Mouse (Mus musculus) CH12.LX (cell line): Measurements from ENCODE around the gene Odf2l. TPM values are rescaled to one million over a fixed set of nuclear protein-coding genes. Genes with fewer than 3 reads are reported as not detected.

Experiments
- DNase-seq: peaks from one replicate; pipeline ENCODE4 v3.0.0-alpha.2; 2013; ENCODE audit errors: extremely low read depth
- H3K27ac ChIP-seq: 2 replicates; pipeline ENCODE4 v1.5.1; 2012; ENCODE audit warnings: low read depth, mild to moderate bottlenecking, control low read depth, moderate library complexity; ENCODE audit not compliant: insufficient read depth
- H3K27me3 ChIP-seq: replicated peaks from 2 replicates; pipeline ENCODE3; 2012; ENCODE audit warnings: inconsistent platforms
- H3K36me3 ChIP-seq, 2 experiments: replicated peaks in 1 of 2; 2 replicates each; pipeline versions ENCODE3 to v1.6.1; 2012; ENCODE audit warnings: inconsistent platforms in 1 of 2, low read length in 1 of 2, mild to moderate bottlenecking in 1 of 2, mixed read lengths in 1 of 2, moderate library complexity in 1 of 2; ENCODE audit not compliant: control insufficient read depth in 1 of 2, insufficient read depth in 1 of 2
- H3K4me1 ChIP-seq, 2 experiments: 2 replicates each; pipeline ENCODE4 v1.6.1; 2012; ENCODE audit warnings: inconsistent platforms in 1 of 2, moderate library complexity in 1 of 2; ENCODE audit not compliant: insufficient read depth in 2 of 2, control insufficient read depth in 1 of 2
- H3K4me2 ChIP-seq: 2 replicates; pipeline ENCODE4 v1.6.1; 2012; ENCODE audit warnings: low read depth, mild to moderate bottlenecking, control low read depth; ENCODE audit not compliant: poor library complexity, insufficient read depth, severe bottlenecking
- H3K4me3 ChIP-seq, 3 experiments: fragments of 150-350 bp in 1 of 3; sonication (generic) in 1 of 3; replicated peaks in 1 of 3; 2 replicates each; pipeline versions ENCODE3 to v1.5.1; 2011 to 2012; ENCODE audit warnings: low read depth in 2 of 3, low read length in 2 of 3, mild to moderate bottlenecking in 2 of 3, moderate library complexity in 2 of 3, control low read depth in 1 of 3, improper control_type of control experiment in 1 of 3, inconsistent platforms in 1 of 3, mixed read lengths in 1 of 3; ENCODE audit not compliant: poor library complexity in 1 of 3
- H3K79me2 ChIP-seq: replicated peaks from 2 replicates; pipeline ENCODE4 v1.6.1; 2012; ENCODE audit warnings: mild to moderate bottlenecking, moderate library complexity; ENCODE audit not compliant: control insufficient read depth, poor library complexity, insufficient read depth, severe bottlenecking; ENCODE audit errors: extremely low read depth
- H3K9ac ChIP-seq: 2 replicates; pipeline ENCODE4 v1.6.1; 2012; ENCODE audit warnings: low read depth, mild to moderate bottlenecking, control low read depth, moderate library complexity; ENCODE audit not compliant: insufficient read depth
- H3K9me3 ChIP-seq: replicated peaks from 2 replicates; pipeline ENCODE3; 2012; ENCODE audit warnings: low read length, inconsistent platforms, mixed read lengths
- BHLHE40 ChIP-seq: IDR thresholded peaks from 2 replicates; pipeline ENCODE4 v1.6.1; 2011; ENCODE audit warnings: mild to moderate bottlenecking, low read depth, low read length, improper control_type of control experiment
- CHD1 ChIP-seq: IDR thresholded peaks from 2 replicates; pipeline ENCODE4 v1.6.1; 2012; ENCODE audit warnings: low read depth, low read length, improper control_type of control experiment, inconsistent platforms
- CTCF ChIP-seq, 2 experiments: IDR thresholded peaks in 1 of 2; conservative IDR thresholded peaks in 1 of 2; 2 replicates each; pipeline ENCODE4 v1.5.1; 2011 to 2012; ENCODE audit warnings: low read depth in 2 of 2, low read length in 2 of 2, improper control_type of control experiment in 1 of 2, inconsistent platforms in 1 of 2, mild to moderate bottlenecking in 1 of 2, moderate library complexity in 1 of 2
- EP300 ChIP-seq: IDR thresholded peaks from 2 replicates; pipeline ENCODE4 v1.6.1; 2011; ENCODE audit warnings: low read length, improper control_type of control experiment
- ETS1 ChIP-seq: conservative IDR thresholded peaks from 2 replicates; pipeline ENCODE4 v1.6.1; 2012; ENCODE audit warnings: low read depth, mild to moderate bottlenecking, inconsistent platforms, low read length, improper control_type of control experiment, moderate library complexity
- HCFC1 ChIP-seq: IDR thresholded peaks from 2 replicates; pipeline ENCODE4 v1.6.1; 2012; ENCODE audit warnings: low read depth, mild to moderate bottlenecking, inconsistent platforms, low read length, improper control_type of control experiment
- JUN ChIP-seq: IDR thresholded peaks from 2 replicates; pipeline ENCODE4 v1.6.1; 2011; ENCODE audit warnings: low read depth, mild to moderate bottlenecking, low read length, improper control_type of control experiment, moderate library complexity; ENCODE audit not compliant: insufficient read depth
- JUND ChIP-seq: conservative IDR thresholded peaks from 2 replicates; pipeline ENCODE4 v1.6.1; 2011; ENCODE audit warnings: low read depth, low read length, improper control_type of control experiment
- MAFK ChIP-seq: IDR thresholded peaks from 2 replicates; pipeline ENCODE4 v1.6.1; 2011; ENCODE audit warnings: low read length, improper control_type of control experiment; ENCODE audit not compliant: insufficient replicate concordance
- MAX ChIP-seq: IDR thresholded peaks from 2 replicates; pipeline ENCODE4 v1.6.1; 2011; ENCODE audit warnings: low read length, improper control_type of control experiment
- MEF2A ChIP-seq: IDR thresholded peaks from 2 replicates; pipeline ENCODE4 v1.6.1; 2014; ENCODE audit warnings: low read depth, mild to moderate bottlenecking, inconsistent platforms, low read length, improper control_type of control experiment, borderline replicate concordance
- MYC ChIP-seq: IDR thresholded peaks from 2 replicates; pipeline ENCODE4 v1.6.1; 2011; ENCODE audit warnings: low read depth, mild to moderate bottlenecking, improper control_type of control experiment, low read length
- PAX5 ChIP-seq: IDR thresholded peaks from 2 replicates; pipeline ENCODE4 v1.6.1; 2012; ENCODE audit warnings: low read length, inconsistent platforms, mixed read lengths
- POLR2AphosphoS2 ChIP-seq: IDR thresholded peaks from 2 replicates; pipeline ENCODE4 v1.6.1; 2011; ENCODE audit warnings: low read depth, low read length, improper control_type of control experiment
- RAD21 ChIP-seq: IDR thresholded peaks from 2 replicates; pipeline ENCODE4 v1.6.1; 2011; ENCODE audit warnings: low read depth, mild to moderate bottlenecking, low read length, improper control_type of control experiment, moderate library complexity
- SMC3 ChIP-seq: IDR thresholded peaks from 2 replicates; pipeline ENCODE4 v1.6.1; 2011; ENCODE audit warnings: low read depth, low read length, improper control_type of control experiment
- USF1 ChIP-seq: IDR thresholded peaks from 2 replicates; pipeline ENCODE4 v1.6.1; 2014; ENCODE audit warnings: low read depth, mild to moderate bottlenecking, inconsistent platforms, low read length, improper control_type of control experiment
- dilution Hi-C: fragments of 300-500 bp; cut with MboI; formaldehyde crosslinking; loops from 2 replicates; pipeline ENCODE4 v1.14.3; 2020; ENCODE audit warnings: low sequenced_read_pairs; ENCODE audit not compliant: extremely low pct_unique_long_range_greater_than_20kb, extremely low pct_ligation_motif_present
- in situ Hi-C: fragments of 300-500 bp; cut with MboI; formaldehyde crosslinking; loops from 3 replicates; pipeline ENCODE4 v1.14.3; 2019; ENCODE audit warnings: low sequenced_read_pairs, low pct_ligation_motif_present, low pct_unique_long_range_greater_than_20kb, mixed read lengths
- polyA plus RNA-seq: library from polyadenylated mRNA; unstranded; fragments of >175 nt; gene quantifications from 2 replicates; pipeline ENCODE4 v1.2.1, GENCODE M21; 2012; ENCODE audit warnings: low read depth; ENCODE audit not compliant: insufficient read length
- total RNA-seq, 2 experiments: library from RNA; depleted of rRNA; stranded (reverse); fragments of 300-350 nt in 1 of 2; fragments of >200 nt in 1 of 2; gene quantifications; 2 replicates each; pipeline ENCODE4 v1.2.3; 2012 to 2014

Gene Odf2l
- total and polyA plus RNA-seq, 3 experiments, result 26.1 to 51.1 (median 39.1) TPM

- DNase-seq, result peak; percentile 26
- Histone ChIP-seq H3K4me2 (no peak overlapping the region), H3K36me3 (no peaks in the 10 kb centered on the region), H3K4me3 (no peak overlapping the region), H3K27ac (no peak overlapping the region), H3K27me3 (no peaks in the 10 kb centered on the region), H3K79me2 (no peaks in the 10 kb centered on the region), H3K4me1 (peaks cover 5 to 26% of the 10 kb centered on the region in 2 experiments; a peak in 3 of 4 replicates), H3K9ac (no peak overlapping the region), H3K9me3 (no peaks in the 10 kb centered on the region)
- dilution Hi-C loops, result no loop called here
- peak; percentile 20 to 62; a peak in 3 of 4 replicates for TF ChIP-seq CTCF (conservative IDR thresholded peaks at IDR 0.05 in 1 of 2, IDR thresholded peaks at IDR 0.05 in 1 of 2; ENCODE audit: low read depth in 2 of 2, low read length in 2 of 2)
- no peak for TF ChIP-seq MAFK
- TF ChIP-seq SMC3, result peak; percentile 58
- peak; percentile 51 for TF ChIP-seq RAD21
- in situ Hi-C loops, result no loop called here
These were observed 77.0 kb downstream of the Odf2l start for GRCm38 (mm10) chr3:145195240-145195923.

- dilution Hi-C loops (no loop called here), in situ Hi-C loops (no loop called here)
- H3K9ac ChIP-seq, result no peak overlapping the region
- H3K79me2 ChIP-seq, result no peaks in the 10 kb centered on the region
- H3K4me3 ChIP-seq, result no peak overlapping the region
- H3K9me3 ChIP-seq, result no peaks in the 10 kb centered on the region
- H3K4me1 ChIP-seq, result peaks cover 2 to 11% of the 10 kb centered on the region in 2 experiments; a peak in 2 of 4 replicates
- peak; percentile 73 for DNase-seq
- H3K36me3 ChIP-seq, result no peaks in the 10 kb centered on the region
- TF ChIP-seq JUND (peak; percentile 36; the same call in 1 of the 2 replicates), MEF2A (no peak), PAX5 (no peak), USF1 (no peak), HCFC1 (no peak), EP300 (peak; percentile 68; the same call in 1 of the 2 replicates), BHLHE40 (peak; percentile 56), POLR2AphosphoS2 (no peak), CTCF (conservative IDR thresholded peaks at IDR 0.05 in 1 of 2, IDR thresholded peaks at IDR 0.05 in 1 of 2; ENCODE audit: low read depth in 2 of 2, low read length in 2 of 2) (no peak), RAD21 (no peak), CHD1 (no peak), JUN (no peak), MYC (peak; percentile 79), MAX (peak; percentile 51; the same call in 1 of the 2 replicates), ETS1 (peak; percentile 68)
- TF ChIP-seq, all 38 proteins: peak for 6
- Histone ChIP-seq H3K4me2 (no peak overlapping the region), H3K27ac (no peak overlapping the region), H3K27me3 (no peaks in the 10 kb centered on the region)
These were observed 79.7 kb downstream of the Odf2l start for GRCm38 (mm10) chr3:145198050-145198449.

Other genes starting within 250 kb of the Odf2l start
- gene Clca4b, start 186.1 kb upstream of the Odf2l start, total RNA-seq (2012; rRNA removed), result not detected in 2 replicates
- gene Clca4b, start 186.1 kb upstream of the Odf2l start, total RNA-seq (2014; rRNA removed), result not detected in 2 replicates
- gene Clca4b, start 186.1 kb upstream of the Odf2l start, polyA plus RNA-seq, result not detected in 2 replicates
- 0.21 and 0.30 TPM in 2 replicates for gene Clca4a, start 143.5 kb upstream of the Odf2l start, total RNA-seq (2012; rRNA removed)
- gene Clca4a, start 143.5 kb upstream of the Odf2l start, total RNA-seq (2014; rRNA removed), result 0.47 and 0.51 TPM in 2 replicates
- gene Clca4a, start 143.5 kb upstream of the Odf2l start, polyA plus RNA-seq, result 0.29 and 0.47 TPM in 2 replicates
- gene Clca1, start 85.8 kb upstream of the Odf2l start, total RNA-seq (2012; rRNA removed), result 0.04 TPM in 2 replicates
- 0.05 and 0.30 TPM in 2 replicates for gene Clca1, start 85.8 kb upstream of the Odf2l start, total RNA-seq (2014; rRNA removed)
- gene Clca1, start 85.8 kb upstream of the Odf2l start, polyA plus RNA-seq, result 1.1 and 1.3 TPM in 2 replicates
- 0.04 and 0.13 TPM in 2 replicates for gene Clca2, start 19.1 kb upstream of the Odf2l start, total RNA-seq (2012; rRNA removed)
- gene Clca2, start 19.1 kb upstream of the Odf2l start, total RNA-seq (2014; rRNA removed), result 0.07 and 0.14 TPM in 2 replicates
- 0.10 and 0.17 TPM in 2 replicates for gene Clca2, start 19.1 kb upstream of the Odf2l start, polyA plus RNA-seq
- gene Col24a1, start 173.9 kb downstream of the Odf2l start, total RNA-seq (2012; rRNA removed), result not detected in 2 replicates
- gene Col24a1, start 173.9 kb downstream of the Odf2l start, total RNA-seq (2014; rRNA removed), result not detected in 2 replicates
- gene Col24a1, start 173.9 kb downstream of the Odf2l start, polyA plus RNA-seq, result 0.10 TPM in 1 of 2 replicates, not detected in the other